Mouse (Mus musculus) heart, embryonic 13.5 days (tissue): ENCODE results near the gene Ebi3. TPM values are rescaled to one million over a fixed set of nuclear protein-coding genes. Genes with fewer than 3 reads are reported as not detected.

Source experiments
- ATAC-seq: fragments of 200-750 bp; cut with Nextera tagmentation; 2 replicates; pipeline ENCODE4 v1.8.0; 2017; ENCODE audit warnings: moderate TSS enrichment; ENCODE audit not compliant: insufficient number of reproducible peaks, low FRiP score, low TSS enrichment; ENCODE audit errors: extremely low read depth
- H3K27ac ChIP-seq: fragments of 300-500 bp; sonication (generic); replicated peaks from 2 replicates; pipeline ENCODE4 v1.5.1; 2015; ENCODE audit warnings: moderate library complexity, mild to moderate bottlenecking, inconsistent platforms
- H3K27me3 ChIP-seq: fragments of 300-500 bp; sonication (generic); replicated peaks from 2 replicates; pipeline ENCODE4 v1.6.1; 2015; ENCODE audit warnings: mild to moderate bottlenecking, inconsistent platforms
- H3K36me3 ChIP-seq: fragments of 300-500 bp; sonication (generic); 2 replicates; pipeline ENCODE4 v1.6.1; 2015; ENCODE audit warnings: mild to moderate bottlenecking, inconsistent platforms
- H3K4me1 ChIP-seq: fragments of 300-500 bp; sonication (generic); 2 replicates; pipeline ENCODE4 v1.6.1; 2015; ENCODE audit warnings: inconsistent platforms
- H3K4me2 ChIP-seq: fragments of 300-500 bp; sonication (generic); 2 replicates; pipeline ENCODE4 v1.6.1; 2015; ENCODE audit warnings: inconsistent platforms, mild to moderate bottlenecking, moderate library complexity
- H3K4me3 ChIP-seq: fragments of 300-500 bp; sonication (generic); 2 replicates; pipeline ENCODE4 v1.5.1; 2015; ENCODE audit warnings: moderate library complexity, mild to moderate bottlenecking, inconsistent platforms
- H3K9ac ChIP-seq: fragments of 300-500 bp; sonication (generic); 2 replicates; pipeline ENCODE4 v1.6.1; 2015; ENCODE audit warnings: inconsistent platforms, mild to moderate bottlenecking, moderate library complexity
- H3K9me3 ChIP-seq: fragments of 300-500 bp; sonication (generic); 2 replicates; pipeline ENCODE4 v1.6.1; 2016; ENCODE audit warnings: inconsistent platforms
- WGBS: fragments of 180-500 bp; shearing (Covaris S2); methylation state at CpG from one replicate; pipeline ENCODE4 v1.1.7; 2015; ENCODE audit warnings: mixed read lengths; 5-methylcytosine and 5-hydroxymethylcytosine counted together
- polyA plus RNA-seq: library from polyadenylated mRNA; unstranded; fragments of >200 nt; fragmentation: Nextera tagmentation; extraction: Ambion mirVana; gene quantifications from 2 replicates; pipeline ENCODE4 v1.2.1, GENCODE M21; 2015

Gene Ebi3
- polyA plus RNA-seq, 1 experiment from 2014 or later = 1.3 TPM

DNA sequence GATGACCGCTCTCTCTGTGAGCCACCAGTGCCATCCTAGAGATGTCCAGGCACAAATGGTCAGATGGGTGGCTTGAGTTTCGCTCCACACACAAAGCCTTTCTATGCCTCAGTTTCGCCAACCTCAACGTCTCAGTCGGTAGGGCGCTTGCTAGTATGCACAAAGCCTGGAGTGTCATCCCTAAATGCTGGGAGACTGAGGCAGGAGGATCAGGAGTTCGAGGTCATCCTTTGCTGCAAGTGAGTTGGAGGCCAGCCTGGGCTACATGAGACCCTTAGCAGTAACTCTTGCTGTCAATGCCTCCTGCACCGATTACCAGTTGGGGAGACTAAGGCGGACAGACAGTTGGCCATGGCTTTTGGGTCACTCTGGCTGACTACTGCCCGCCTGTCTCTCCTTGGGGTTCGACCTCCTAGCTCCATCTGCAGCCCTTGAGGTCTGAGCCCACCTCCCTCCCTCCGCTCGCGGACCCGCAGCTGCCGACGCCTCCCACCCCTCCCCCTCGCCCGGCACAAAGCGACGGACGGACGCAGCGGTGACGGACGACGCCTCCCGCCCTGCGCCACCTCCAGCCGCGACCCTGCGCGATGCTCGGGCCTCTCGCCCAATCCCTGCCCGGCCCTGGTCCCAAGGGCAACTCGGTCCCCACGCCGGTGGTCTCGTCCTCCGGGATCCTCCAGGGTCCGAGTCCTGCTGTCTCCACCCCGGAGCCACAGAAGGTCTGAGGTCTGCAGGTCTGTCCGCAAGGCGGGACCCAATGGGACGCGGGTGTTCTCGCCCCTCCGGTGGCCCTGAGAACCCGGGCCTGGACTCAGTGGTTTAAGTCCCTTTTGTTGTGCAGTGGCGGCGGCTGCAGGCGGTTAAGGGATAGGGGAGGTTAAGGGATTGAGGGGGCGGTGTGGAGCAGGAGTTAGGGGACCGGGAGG is 17.8 kb downstream of the Ebi3 start, which contains the start of gene Shd:
TSS of gene Shd (plus strand) at position 502 of the 926 bp plus-strand sequence.
- H3K27me3 ChIP-seq = peaks cover 35% of the 10 kb centered on the region
- H3K9ac ChIP-seq = peak within 1 kb of the TSS; percentile 83
- WGBS = 7% methylated on average over 54 of the region's 55 CpGs
- H3K27ac ChIP-seq = no peak within 1 kb of the TSS
- H3K9me3 ChIP-seq = no peaks in the 10 kb centered on the region
- ATAC-seq = 0 out of 2 replicates have a peak, but pooled peaks have one; percentile 18
- H3K36me3 ChIP-seq = peaks cover 30% of the 10 kb centered on the region
- H3K4me1 ChIP-seq = peaks cover 37% of the 10 kb centered on the region
- peak within 1 kb of the TSS; percentile 91 for H3K4me2 ChIP-seq
- H3K4me3 ChIP-seq = peak within 1 kb of the TSS; percentile 59

DNA sequence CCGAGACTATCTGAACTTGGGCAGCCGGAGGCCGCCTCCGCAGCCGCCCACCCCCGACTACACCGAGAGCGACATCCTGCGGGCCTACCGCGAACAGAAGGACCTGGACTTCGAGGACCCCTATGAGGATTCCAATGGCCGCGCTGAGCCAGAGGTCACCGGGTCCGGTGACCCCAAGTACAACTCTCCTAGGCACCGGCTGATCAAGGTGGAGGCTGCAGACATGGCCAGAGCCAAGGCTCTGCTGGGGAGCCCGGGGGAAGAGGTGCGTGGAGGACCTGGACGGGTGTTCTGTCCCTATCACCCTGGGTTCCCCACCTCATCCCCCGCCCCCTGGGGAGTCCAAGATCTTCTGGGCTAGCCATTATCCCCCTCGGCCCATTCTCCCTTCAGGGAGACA is 19.0 kb downstream of the Ebi3 start:
- no peaks in the 10 kb centered on the region for H3K9me3 ChIP-seq
- peaks cover 38% of the 10 kb centered on the region for H3K4me1 ChIP-seq
- peaks cover 35% of the 10 kb centered on the region for H3K27me3 ChIP-seq
- ATAC-seq = no peak
- H3K4me3 ChIP-seq = peak overlapping the region; percentile 59
- 29% methylated on average over 22 of the region's 22 CpGs for WGBS
- 0 out of 2 replicates have a peak overlapping the region, but pooled peaks have one; percentile 83 for H3K9ac ChIP-seq
- H3K27ac ChIP-seq = no peak overlapping the region
- H3K4me2 ChIP-seq = peak overlapping the region; percentile 91
- peaks cover 17% of the 10 kb centered on the region for H3K36me3 ChIP-seq

DNA sequence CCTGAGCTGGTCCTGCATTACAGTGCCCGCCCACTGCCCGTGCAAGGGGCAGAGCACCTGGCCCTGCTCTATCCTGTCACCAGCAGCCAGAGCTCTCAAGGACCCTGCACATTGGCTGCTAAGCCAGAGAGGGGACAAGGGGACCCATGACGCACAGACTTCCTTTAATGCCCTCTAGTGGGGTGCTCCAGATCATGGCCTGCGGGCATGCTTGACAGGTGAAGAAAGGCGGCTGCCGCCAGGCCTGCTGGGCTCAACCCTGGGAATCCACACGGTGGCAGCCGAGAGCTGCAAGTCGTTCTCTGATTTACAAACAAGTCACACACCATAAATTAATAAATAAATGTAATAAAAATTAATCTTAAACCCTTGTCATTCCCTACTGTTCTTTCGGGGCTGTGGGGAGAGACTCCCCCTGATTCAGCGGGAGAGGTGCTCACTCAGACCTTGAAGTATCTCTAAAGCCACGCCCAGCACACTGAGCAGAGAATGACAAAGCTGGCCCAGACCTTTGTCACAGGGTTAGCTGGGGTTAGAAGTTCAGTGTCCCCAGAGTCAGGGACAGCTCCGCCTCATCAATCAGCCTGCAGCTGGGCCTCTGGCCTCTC is 23.9 kb downstream of the Ebi3 start:
- no peaks in the 10 kb centered on the region for H3K9me3 ChIP-seq
- no peaks in the 10 kb centered on the region for H3K36me3 ChIP-seq
- peak overlapping the region; percentile 15; the same call in 1 of the 2 replicates for H3K9ac ChIP-seq
- H3K27ac ChIP-seq = no peak overlapping the region
- H3K4me3 ChIP-seq = no peak overlapping the region
- ATAC-seq = peak; percentile 51
- peak overlapping the region; percentile 34 for H3K4me2 ChIP-seq
- peaks cover 18% of the 10 kb centered on the region for H3K27me3 ChIP-seq
- 14% methylated on average over 13 of the region's 13 CpGs for WGBS
- peaks cover 7% of the 10 kb centered on the region for H3K4me1 ChIP-seq

DNA sequence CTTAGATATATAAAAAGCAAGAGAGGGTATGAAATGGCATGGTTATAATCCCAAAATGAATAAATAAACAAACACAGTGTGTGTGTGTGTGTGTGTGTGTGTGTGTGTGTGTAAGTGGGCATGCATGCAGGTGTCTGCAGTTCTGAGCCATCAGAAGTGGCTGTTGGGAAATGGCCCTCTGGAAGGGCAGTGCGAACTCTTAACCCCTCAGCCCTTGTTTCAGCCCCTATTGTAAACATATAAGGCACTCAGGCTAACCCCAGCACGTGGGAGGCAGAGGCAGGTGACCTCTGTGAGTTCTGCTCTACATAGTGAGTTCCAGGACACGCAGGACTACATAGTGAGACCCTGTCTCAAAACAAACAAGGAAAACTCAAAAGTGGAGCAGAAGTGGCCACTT is 24.9 kb downstream of the Ebi3 start:
- H3K4me2 ChIP-seq = no peak overlapping the region
- no peaks in the 10 kb centered on the region for H3K9me3 ChIP-seq
- H3K27ac ChIP-seq = no peak overlapping the region
- H3K27me3 ChIP-seq = peaks cover 9% of the 10 kb centered on the region
- no peak for ATAC-seq
- WGBS = 50% methylated on average over 3 of the region's 3 CpGs
- no peak overlapping the region for H3K9ac ChIP-seq
- no peaks in the 10 kb centered on the region for H3K36me3 ChIP-seq
- no peak overlapping the region for H3K4me3 ChIP-seq
- peaks cover 6% of the 10 kb centered on the region for H3K4me1 ChIP-seq

DNA sequence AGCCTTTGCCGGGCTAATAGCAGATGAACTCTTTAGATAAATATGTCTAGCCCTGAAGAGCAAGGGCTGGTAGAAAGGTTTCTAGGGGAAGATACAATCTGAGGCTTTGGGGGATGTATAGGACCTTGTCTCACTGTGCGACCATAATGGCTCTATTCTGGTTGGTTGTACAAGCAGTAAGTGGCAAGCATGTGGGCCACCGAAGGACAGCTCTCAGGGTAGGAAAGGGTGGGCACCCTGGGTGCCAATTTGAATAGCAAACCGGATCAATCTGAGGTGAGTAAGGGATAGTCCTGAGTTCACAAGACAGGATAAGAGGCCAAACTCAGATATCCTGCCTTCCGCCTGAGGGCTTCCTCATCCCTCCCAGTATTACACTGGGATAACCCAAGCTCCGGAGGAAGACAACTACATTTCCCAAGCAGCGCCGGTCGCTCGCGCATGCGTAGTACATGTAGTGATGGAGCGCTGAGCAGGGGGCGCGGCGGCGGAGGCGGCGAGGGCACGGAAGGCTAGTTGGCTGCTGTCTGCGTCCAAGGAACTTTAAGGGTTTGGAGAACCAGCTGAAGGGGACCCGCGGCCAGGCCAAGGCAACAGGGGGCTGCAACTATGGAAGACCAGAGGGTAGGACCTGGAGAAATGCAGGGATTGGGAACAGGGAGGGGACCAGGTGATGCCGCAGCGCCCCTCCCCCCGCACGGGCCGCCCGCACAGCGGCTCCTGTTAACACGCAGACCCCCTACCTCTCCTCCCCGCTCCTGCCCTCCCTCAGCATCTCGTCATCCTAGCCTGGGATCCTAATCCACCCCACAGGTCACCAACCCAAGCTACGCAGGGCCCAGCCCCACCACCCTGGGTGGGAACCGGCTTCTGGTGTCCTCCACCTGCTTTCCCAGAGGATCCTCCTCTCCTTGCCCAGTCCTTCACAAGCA is 33.9 kb downstream of the Ebi3 start, which contains the start of gene Fsd1:
TSS of gene Fsd1 (plus strand) at position 480 of the 932 bp plus-strand sequence.
- Histone ChIP-seq H3K27me3 (peaks cover 38% of the 10 kb centered on the region), H3K4me1 (peaks cover 7% of the 10 kb centered on the region; the same call in 1 of the 2 replicates), H3K4me2 (peak within 1 kb of the TSS; percentile 70), H3K9ac (peak within 1 kb of the TSS; percentile 73), H3K9me3 (no peaks in the 10 kb centered on the region), H3K36me3 (no peaks in the 10 kb centered on the region), H3K27ac (no peak within 1 kb of the TSS), H3K4me3 (peak within 1 kb of the TSS; percentile 53)
- ATAC-seq = no peak
- WGBS = 9% methylated on average over 35 of the region's 35 CpGs

DNA sequence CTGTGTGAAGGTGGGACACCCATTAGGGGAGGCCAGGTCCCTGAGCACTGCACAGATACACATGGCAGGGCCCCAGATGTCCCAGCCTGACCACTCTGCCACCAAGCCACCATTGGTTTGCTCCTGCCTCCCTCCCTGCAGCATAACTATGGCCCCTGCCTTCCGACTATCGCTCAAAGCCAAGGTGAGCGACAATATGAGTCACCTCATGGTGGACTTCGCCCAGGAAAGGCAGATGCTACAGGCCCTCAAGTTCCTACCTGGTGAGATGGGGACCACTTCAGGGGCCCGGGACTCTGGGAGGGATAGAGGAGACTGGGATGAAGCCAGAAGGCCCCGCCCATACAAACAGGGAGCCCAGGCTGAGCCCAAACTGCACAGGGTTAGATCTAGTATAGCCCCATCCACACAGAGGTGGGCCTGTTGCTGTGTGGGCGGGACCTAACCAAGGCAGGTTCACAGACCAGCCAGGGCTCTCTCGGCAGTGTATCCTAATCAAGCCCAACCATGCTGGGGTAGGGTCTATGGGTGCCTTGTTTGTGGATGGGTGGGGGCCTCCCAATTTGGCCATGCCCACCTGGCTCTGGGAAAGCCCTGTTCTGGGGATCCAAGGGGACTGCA is 37.9 kb downstream of the Ebi3 start:
- Histone ChIP-seq H3K9me3 (no peaks in the 10 kb centered on the region), H3K27me3 (peaks cover 32% of the 10 kb centered on the region)
- 72% methylated on average over 8 of the region's 8 CpGs for WGBS

DNA sequence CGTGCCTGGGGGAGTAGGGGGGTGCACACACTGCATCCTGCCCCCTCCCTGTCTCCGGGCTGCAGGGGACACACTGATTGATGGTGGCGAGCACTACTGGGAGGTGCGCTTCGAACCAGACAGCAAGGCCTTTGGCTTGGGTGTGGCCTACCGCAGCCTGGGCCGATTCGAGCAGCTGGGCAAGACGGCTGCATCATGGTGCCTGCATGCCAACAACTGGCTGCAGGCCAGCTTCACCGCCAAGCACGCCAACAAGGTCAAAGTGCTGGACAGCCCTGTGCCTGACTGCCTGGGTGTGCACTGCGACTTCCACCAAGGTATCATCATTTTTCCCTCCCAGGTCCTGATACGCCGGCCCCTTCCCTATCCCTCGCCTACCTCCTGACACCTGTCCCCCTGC is 43.6 kb downstream of the Ebi3 start:
- no peak overlapping the region for H3K4me2 ChIP-seq
- H3K36me3 ChIP-seq = peaks cover 6% of the 10 kb centered on the region; the same call in 1 of the 2 replicates
- H3K9me3 ChIP-seq = no peaks in the 10 kb centered on the region
- H3K9ac ChIP-seq = no peak overlapping the region
- peaks cover 18% of the 10 kb centered on the region for H3K27me3 ChIP-seq
- ATAC-seq = no peak
- 78% methylated on average over 15 of the region's 15 CpGs for WGBS
- no peak overlapping the region for H3K27ac ChIP-seq
- no peaks in the 10 kb centered on the region for H3K4me1 ChIP-seq
- no peak overlapping the region for H3K4me3 ChIP-seq

More for the DNA sequence above, 37.9 kb downstream of the Ebi3 start:
- H3K9ac ChIP-seq = no peak overlapping the region
- no peak overlapping the region for H3K4me2 ChIP-seq
- H3K4me3 ChIP-seq = no peak overlapping the region
- H3K27ac ChIP-seq = no peak overlapping the region
- peaks cover 7% of the 10 kb centered on the region; the same call in 1 of the 2 replicates for H3K4me1 ChIP-seq
- no peak; the same call in 1 of the 2 replicates for ATAC-seq
- no peaks in the 10 kb centered on the region; the same call in 1 of the 2 replicates for H3K36me3 ChIP-seq

DNA sequence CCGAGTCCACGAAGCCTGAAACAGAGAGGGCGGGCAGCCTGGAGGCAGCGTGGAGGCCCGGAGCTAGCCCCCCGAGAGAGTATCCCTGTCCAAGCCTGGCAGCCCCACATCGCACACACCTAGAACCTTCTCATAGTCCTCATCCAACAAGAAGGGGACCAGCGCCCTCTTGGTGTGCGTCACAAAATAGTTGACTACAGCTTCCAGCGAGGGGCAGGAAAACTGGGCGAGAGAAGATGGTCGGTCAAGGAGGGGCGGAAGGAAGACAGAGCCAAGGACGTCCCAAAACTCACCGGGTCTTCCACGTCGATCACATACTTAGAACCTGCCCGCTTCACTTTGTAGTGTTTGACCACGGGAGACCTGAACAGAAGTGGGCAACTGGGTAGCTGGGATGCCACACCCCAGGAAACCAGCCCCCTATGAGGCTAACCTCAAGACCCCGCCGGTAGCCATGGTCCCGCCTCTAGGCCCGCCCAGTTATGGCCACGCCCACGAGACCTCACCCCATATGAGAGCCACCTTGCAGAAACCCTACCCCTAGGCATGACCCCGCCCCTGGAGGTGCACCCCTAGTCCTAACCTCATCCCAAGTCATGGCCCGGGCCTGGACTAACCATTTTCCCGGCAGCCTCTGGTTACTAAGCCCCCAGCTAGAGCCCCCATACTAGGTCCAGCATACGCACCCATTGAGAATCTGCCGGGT is 47.5 kb downstream of the Ebi3 start:
- no peaks in the 10 kb centered on the region for H3K9me3 ChIP-seq
- peaks cover 51% of the 10 kb centered on the region for H3K27me3 ChIP-seq
- H3K4me2 ChIP-seq = peak overlapping the region; percentile 47
- H3K4me3 ChIP-seq = peak overlapping the region; percentile 9; the same call in 1 of the 2 replicates
- peaks cover 6% of the 10 kb centered on the region; the same call in 1 of the 2 replicates for H3K36me3 ChIP-seq
- ATAC-seq = no peak
- H3K9ac ChIP-seq = 0 out of 2 replicates have a peak overlapping the region, but pooled peaks have one; percentile 33
- no peak overlapping the region for H3K27ac ChIP-seq
- WGBS = 10% methylated on average over 30 of the region's 30 CpGs
- no peaks in the 10 kb centered on the region for H3K4me1 ChIP-seq

DNA sequence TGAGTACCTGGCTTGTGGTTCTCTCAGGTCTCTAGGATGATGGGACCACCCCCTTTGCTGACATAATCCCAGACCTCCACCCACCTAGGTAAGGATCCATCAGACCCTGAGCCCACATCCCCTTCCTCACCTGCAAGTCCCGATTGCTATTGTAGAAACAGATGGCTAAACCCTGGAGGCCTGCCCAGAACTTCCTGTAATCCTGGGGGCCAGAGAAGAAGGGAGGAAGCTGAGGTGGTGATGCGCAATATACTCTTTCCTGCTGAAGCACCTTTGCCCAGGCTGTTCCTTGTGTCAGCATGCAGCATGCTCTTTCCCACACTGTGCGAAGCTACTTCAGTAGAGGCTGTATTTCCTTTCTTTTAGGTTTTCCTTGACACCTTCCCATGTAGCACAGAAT is 50.6 kb downstream of the Ebi3 start:
- peaks cover 10% of the 10 kb centered on the region for H3K4me1 ChIP-seq
- no peak overlapping the region for H3K4me3 ChIP-seq
- H3K27ac ChIP-seq = no peak overlapping the region
- ATAC-seq = no peak
- peaks cover 55% of the 10 kb centered on the region for H3K27me3 ChIP-seq
- no peak overlapping the region for H3K4me2 ChIP-seq
- H3K9ac ChIP-seq = no peak overlapping the region
- H3K9me3 ChIP-seq = no peaks in the 10 kb centered on the region
- H3K36me3 ChIP-seq = 0 out of 2 replicates have a peak, but pooled peaks cover 1% of the 10 kb centered on the region
- WGBS = 69% methylated on average over 3 of the region's 3 CpGs
